Mouse (Mus musculus): ENCODE measurements around the gene Pcdh15.

Pcdh15 gene

GRCm38 (mm10) chr10:73098966-73099845, at the start of gene Pcdh15:
Gene Pcdh15, plus strand, starts transcription at chr10:73099342.
- peak; percentile 74 for DNase-seq

DNA sequence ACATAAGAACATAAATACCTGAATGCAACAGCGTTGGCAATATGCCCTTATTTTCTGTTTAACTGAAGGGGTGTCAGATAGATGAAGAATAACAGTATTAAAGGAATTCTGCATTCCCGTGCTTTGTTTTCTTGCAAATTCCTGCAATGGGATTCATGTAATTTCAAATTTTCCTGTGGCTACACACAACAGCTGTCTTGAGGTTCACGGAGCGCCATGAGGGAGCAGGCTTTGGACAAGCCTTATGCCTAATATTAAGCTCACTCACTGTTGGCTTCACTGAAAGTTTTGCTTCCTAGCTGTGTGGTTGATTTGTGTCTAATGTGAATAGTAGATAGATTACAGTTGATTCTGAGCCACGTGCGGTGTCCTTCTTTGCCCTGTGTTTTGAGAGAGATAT, 47.1 kb upstream of the Pcdh15 start:
- no peak for DNase-seq

- DNase-seq: no peak
These were observed 39.4 kb upstream of the Pcdh15 start for GRCm38 (mm10) chr10:73059726-73060230.

GRCm38 (mm10) chr10:73086703-73087102, 12.4 kb upstream of the Pcdh15 start:
- DNase-seq: no peak

DNA sequence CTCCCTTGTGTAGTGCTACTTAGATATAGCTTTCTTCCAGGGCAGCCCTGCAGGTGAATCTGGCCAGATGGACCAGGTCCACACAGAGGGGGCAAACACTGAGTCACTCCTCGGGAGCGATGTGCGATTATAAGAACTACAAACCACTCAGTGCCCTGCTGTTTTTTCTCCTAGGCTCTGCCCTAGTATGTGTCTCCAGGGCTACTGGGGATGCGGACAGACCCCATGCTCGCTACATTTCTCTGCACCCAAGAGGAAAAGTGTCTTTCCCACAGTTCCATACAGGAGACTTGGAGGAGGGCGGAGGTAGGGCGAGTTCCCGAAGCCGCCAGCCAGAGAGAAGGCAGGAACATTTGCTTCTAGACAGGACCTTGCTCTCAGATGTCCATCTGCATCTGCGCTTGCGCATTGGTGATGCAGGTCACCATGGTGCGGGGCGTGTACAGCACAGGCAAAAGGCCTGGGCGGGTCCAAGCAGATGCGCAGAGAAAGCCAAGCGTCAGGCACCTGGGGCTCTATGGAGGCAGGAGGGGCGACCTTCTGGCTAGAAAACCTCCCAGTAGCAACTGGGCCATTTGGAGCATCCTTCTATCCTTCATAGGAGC, 2.5 kb upstream of the Pcdh15 start:
- peak; percentile 74 for DNase-seq

DNA sequence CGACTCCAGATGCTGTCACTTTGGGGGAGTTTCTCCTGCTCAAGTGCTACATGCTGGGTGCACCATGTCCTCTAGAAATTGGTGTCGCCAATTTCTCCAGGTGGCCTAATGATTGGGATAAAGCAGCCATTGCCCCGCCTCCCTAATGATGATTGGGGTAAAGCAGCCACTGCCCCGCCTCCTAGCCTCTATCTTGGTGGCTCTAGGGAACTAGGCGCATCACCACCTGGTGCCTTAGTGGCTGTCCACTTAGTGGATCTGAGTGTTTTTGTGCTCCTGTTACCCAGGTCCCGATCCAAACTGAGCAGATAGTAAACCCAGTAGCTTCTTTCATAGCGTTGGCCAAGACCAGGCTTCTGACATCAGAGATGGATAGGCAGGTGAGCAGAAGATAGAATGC, 2.0 kb upstream of the Pcdh15 start:
- no peak for DNase-seq

DNA sequence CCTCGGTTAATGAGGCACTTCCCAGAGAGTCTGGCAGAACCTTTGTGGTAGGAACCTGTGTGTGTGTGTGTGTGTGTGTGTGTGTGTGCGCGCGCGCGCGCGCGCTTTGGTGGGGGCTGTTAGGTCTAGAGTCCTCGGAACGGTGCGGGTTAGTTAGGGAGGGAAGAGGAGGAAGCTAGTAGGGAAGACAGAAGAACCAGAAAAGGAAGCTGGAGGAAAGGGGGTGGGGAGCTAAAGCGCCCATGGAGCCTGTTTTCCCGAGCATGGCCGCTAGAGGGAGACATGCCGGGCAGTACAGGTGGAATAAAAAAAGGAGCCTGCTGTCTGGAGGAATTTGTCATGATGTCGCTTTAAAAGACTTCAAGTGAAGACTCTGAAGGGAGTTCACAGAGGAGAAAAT, 1.2 kb upstream of the Pcdh15 start:
- DNase-seq: peak; percentile 82

GRCm38 (mm10) chr10:73099846-73100241, 702 bp downstream of the Pcdh15 start:
- DNase-seq: no peak

DNA sequence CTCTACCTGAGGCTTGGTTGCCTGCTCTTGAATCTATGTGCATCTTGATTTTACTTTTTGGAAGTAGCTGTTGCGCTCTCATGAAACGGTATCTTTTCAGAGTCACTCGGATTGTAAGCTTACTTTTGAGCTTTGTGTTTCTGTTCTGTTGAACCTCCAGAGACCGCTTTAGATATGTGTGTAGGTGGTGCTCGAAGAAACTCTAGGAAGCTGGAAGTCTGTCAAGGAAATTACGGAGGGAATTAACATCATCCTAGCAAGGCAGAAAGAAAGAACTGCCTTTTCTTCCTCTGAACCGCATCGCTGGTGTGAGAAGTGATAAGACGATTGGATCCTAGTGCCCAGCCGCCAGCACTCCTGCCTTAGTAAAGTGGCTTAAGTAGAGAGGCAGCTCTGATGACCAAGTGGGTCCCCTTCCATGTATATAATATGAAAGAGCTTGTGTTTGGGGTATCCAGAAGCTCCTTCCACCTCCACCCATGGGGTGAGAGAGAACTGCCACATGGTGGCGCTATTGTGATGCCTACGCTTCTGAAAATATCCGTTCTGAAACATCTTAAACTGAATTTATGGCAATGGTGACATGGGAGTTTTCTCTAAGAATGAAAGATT, 4.3 kb downstream of the Pcdh15 start:
- DNase-seq: peak; percentile 50

DNA sequence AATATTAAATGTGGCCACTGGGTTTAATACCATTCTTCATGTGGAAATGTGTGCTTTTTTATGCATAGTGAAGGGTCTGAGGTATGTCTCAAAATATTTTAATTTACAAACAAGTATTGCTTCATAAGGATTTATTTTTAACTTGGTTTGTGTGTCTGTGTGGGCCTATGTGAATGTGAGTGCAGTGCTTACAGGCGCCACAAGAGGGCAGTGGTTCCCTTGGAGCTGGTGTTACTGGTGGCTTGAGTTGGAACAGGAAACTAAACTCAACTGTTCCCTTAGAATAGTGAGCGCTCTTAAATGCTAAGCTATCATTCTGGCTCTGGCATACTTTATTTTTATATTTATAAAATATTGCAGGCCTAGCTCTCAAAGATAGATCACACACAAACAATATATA, 6.8 kb downstream of the Pcdh15 start:
- DNase-seq: no peak

GRCm38 (mm10) chr10:73137985-73138384, 38.8 kb downstream of the Pcdh15 start:
- no peak for DNase-seq

- DNase-seq: no peak
These were observed 48.4 kb downstream of the Pcdh15 start for GRCm38 (mm10) chr10:73147543-73147942.

- no peak for DNase-seq
These were observed 48.8 kb downstream of the Pcdh15 start for GRCm38 (mm10) chr10:73147978-73148377.

GRCm38 (mm10) chr10:73154544-73154943, 55.4 kb downstream of the Pcdh15 start:
- peak; percentile 19 for DNase-seq

- DNase-seq: no peak
These were observed 62.6 kb downstream of the Pcdh15 start for GRCm38 (mm10) chr10:73161757-73162156.

DNA sequence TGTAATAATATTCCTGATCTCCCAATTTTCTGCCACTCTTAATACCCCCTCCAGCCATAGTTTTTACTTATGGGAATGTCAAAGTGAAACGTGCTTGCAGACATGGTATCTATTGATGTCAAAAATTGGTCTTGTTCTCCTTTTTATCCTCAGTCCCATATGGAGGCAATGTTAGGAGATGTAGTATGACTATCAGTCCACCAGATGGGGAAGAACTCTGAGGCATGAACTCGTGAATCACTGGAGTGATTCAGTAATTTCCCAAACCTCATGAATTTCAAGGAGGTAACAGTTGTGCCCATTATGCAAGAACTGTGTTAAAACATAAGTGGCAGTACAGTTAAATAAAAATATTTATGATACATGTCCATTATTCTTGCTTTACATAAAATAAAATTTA, 116.9 kb downstream of the Pcdh15 start:
- DNase-seq: no peak

DNA sequence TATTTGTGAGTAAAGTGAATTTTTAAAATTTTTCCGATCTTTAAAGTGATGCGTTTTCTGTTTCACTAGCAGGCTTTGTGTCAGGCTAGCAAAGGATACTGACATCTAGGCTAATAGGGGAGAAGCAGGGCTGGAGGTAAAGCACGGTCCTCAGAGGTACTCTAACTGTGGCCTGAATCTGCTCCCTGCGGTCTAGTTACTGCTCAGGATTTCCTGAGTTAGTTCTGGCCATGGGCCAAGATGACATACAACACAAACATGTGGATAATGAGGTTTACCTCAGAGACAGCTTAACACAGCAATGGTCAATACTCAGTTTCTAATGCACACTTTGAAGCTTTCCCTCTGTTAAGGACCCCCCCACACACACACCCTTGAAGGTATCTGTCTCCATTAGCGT, 143.2 kb downstream of the Pcdh15 start:
- no peak for DNase-seq

DNA sequence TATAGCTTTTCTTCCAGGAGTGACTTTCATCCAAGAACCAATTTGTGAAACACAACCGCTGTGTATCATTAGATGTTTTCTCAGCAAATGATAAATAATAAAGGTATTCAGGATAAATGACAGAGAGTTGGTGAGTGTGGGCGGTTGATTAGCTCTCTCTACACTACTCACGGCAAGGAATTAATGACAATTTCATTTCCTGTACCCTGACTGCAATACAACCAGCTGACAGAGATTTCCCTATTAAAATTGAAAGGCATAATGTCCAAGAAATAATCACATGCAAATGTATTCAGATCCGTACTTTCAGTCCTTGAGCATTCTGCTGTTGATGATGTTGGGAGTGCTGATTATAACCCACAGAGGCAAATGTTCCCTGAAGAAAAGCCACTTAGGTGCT, 181.3 kb downstream of the Pcdh15 start:
- no peak for DNase-seq

DNA sequence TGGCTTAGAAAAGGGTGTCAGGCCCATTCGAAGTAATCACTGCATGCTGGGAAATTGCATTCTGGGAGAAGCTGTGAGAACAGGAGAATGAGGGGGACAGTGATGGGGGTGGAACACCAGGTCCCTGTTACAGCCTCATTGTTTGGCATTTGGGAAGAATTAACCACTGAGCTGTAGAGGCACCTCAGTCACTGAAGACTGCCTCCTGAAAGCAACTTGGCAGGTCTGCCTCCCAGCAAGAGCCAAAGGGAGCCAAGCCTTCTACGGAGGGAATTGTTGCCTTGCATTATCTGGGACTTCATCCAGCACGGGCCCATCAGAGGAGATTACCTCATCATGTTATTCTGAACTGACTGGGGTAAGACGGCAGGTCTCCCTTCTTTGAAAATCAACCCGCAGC, 197.3 kb downstream of the Pcdh15 start:
- DNase-seq: no peak

DNA sequence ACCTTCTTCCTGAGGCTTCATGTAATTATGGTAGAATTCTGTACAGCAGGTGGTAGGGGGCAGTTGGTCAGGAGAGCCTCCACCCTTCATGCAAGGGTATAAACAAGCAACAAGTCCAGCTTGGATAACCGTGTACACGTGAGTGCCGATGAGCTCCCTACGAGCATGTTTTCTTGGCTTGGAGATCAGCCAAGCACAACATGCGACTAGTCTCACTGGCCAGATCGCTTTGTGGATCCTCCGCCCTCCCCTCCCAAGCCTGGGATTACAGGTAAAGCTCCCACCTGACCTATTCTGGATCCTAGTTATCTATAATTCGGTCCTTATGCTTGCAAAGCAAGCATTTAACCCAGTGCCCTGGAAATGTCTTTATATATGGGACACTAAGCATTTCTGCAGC, 202.8 kb downstream of the Pcdh15 start:
- no peak for DNase-seq

DNA sequence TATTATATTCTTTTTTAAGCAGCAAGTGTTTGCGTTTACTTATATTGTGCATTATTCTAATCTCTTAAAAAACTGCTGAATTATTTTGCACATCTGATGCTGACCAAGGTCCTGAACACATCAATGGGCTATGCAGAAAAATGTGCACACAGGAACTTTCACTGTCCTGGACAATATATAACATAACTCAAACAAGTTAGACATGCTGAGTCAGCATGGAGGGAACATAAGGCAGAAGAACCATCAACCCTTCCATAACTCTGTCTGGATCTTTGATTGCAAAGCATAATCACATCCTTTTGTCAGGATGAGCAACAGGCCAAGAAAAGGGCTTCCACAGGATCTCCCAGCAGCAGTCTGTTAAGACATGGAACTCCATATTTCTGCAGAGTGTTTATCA, 207.5 kb downstream of the Pcdh15 start:
- no peak for DNase-seq

DNA sequence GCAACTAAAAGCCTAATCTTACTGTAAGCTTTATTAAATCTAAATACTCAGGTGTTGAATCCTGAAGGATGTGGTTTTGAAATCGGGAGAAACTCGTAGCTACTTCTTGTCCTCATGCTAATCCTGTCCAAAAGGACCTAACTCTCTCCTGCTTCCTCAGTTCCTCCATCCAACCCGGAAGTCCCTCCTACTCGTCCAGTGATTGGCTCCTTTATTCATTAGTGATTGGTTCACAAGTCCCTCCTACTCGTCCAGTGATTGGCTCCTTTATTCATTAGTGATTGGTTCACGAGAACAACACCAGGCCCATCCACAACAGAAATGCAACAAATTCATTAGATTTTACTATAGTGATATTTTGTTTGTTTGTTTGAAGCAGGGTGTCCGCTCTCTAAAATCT, 227.7 kb downstream of the Pcdh15 start:
- DNase-seq: no peak

DNA sequence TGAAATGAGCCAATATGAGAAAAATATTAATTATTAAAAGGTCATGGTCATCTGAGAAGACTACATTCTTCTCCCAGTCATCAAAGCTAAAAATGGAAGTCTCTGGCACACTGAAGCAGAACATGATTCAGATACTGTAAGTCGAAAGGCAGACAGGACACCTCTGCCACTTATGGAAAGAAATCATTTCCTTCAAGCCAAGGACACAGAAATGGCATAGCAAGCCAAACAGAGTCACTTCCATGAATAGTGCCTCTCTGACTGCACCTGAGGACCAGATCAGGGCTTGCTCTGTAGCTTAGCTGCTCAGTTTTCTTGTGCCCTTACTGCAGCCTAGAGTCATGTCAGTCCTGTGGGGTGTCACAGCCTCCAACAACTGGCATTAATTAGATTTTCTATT, 234.3 kb downstream of the Pcdh15 start:
- no peak for DNase-seq

- DNase-seq: no peak
These were observed 279.9 kb downstream of the Pcdh15 start for GRCm38 (mm10) chr10:73379001-73379400.

Measured in right cerebral cortex, postnatal 25 days (tissue).